Mouse (Mus musculus) midbrain, postnatal 0 days (tissue): ENCODE measurements around the gene Anapc10. TPM values are rescaled to one million over a fixed set of nuclear protein-coding genes. Genes with fewer than 3 reads are reported as not detected.

Experiments
- ATAC-seq: fragments of 200-750 bp; cut with Nextera tagmentation; 2 replicates; pipeline ENCODE4 v1.8.0; 2017; ENCODE audit warnings: moderate number of reproducible peaks, mild to moderate bottlenecking, moderate TSS enrichment, moderate library complexity; ENCODE audit not compliant: low FRiP score
- DNase-seq: peaks from one replicate; pipeline ENCODE4 v3.0.0-alpha.2; 2015; ENCODE audit warnings: low spot score
- H3K27ac ChIP-seq: fragments of 300-500 bp; sonication (generic); 2 replicates; pipeline ENCODE4 v1.5.1; 2014; ENCODE audit warnings: low read depth, mild to moderate bottlenecking, low read length, mixed read lengths
- H3K27me3 ChIP-seq: fragments of 300-500 bp; sonication (generic); 2 replicates; pipeline ENCODE4 v1.6.1; 2014; ENCODE audit warnings: low read length, control low read depth, mixed read lengths; ENCODE audit not compliant: insufficient read depth
- H3K36me3 ChIP-seq: fragments of 300-500 bp; sonication (generic); 2 replicates; pipeline ENCODE4 v1.6.1; 2014; ENCODE audit warnings: low read length, control low read depth, mixed read lengths; ENCODE audit not compliant: insufficient read depth
- H3K4me1 ChIP-seq: fragments of 300-500 bp; sonication (generic); 2 replicates; pipeline ENCODE4 v1.6.1; 2014; ENCODE audit warnings: mild to moderate bottlenecking, control low read depth, antibody characterized with exemption, low read length, mixed read lengths; ENCODE audit not compliant: insufficient read depth
- H3K4me2 ChIP-seq: fragments of 300-500 bp; sonication (generic); 2 replicates; pipeline ENCODE4 v1.6.1; 2014; ENCODE audit warnings: low read depth, mild to moderate bottlenecking, low read length, mixed read lengths; ENCODE audit not compliant: poor library complexity, severe bottlenecking
- H3K4me3 ChIP-seq: fragments of 300-500 bp; sonication (generic); 2 replicates; pipeline ENCODE4 v1.5.1; 2014; ENCODE audit warnings: low read depth, mild to moderate bottlenecking, low read length, moderate library complexity
- H3K9ac ChIP-seq: fragments of 300-500 bp; sonication (generic); replicated peaks from 2 replicates; pipeline ENCODE4 v1.6.1; 2014; ENCODE audit warnings: mild to moderate bottlenecking, low read length, moderate library complexity, mixed read lengths; ENCODE audit not compliant: poor library complexity, severe bottlenecking
- H3K9me3 ChIP-seq: fragments of 300-500 bp; sonication (generic); 2 replicates; pipeline ENCODE4 v1.6.1; 2016; ENCODE audit warnings: low read length, control low read depth
- CTCF ChIP-seq: IDR thresholded peaks from 2 replicates; pipeline ENCODE4 v1.5.1; 2016; ENCODE audit warnings: antibody characterized with exemption, mild to moderate bottlenecking
- WGBS: fragments of 180-500 bp; shearing (Covaris S2); extraction: QIAGEN DNeasy Blood & Tissue Kit; methylation state at CpG from one replicate; pipeline ENCODE4 v1.1.7; 2014; 5-methylcytosine and 5-hydroxymethylcytosine counted together
- polyA plus RNA-seq: library from polyadenylated mRNA; unstranded; fragments of >200 nt; fragmentation: Nextera tagmentation; extraction: Ambion mirVana; gene quantifications from 2 replicates; pipeline ENCODE4 v1.2.1, GENCODE M21; 2015
- total RNA-seq: library from RNA; depleted of rRNA; stranded (reverse); fragments of >200 nt; gene quantifications from 2 replicates; pipeline ENCODE4 v1.2.3, GENCODE M21; 2014

Anapc10 gene
- total and polyA plus RNA-seq, 2 experiments from 2014 or later, result 8.3 to 39.7 TPM

DNA sequence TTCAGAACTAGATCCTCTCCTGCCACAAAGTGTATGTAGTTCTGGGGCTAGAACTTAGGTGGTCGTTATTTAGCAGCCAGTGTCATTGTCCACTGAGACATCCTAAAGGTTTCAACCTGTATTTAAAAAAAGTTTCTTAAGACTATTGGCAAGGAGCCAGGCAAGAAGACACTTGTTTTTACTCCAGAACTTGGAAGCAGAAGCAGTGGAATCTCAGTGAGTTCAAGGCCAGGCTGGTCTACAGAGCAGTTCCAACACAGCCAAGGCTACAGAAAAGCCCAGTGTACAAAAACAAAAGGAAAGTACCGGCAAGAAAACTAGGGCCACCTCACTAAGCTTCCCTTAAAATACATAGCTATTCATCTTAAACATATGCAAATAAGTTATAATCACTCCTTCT lies 19.1 kb upstream of the Anapc10 start:
- no peak for DNase-seq
- H3K27ac ChIP-seq, result no peak overlapping the region
- H3K4me1 ChIP-seq, result no peaks in the 10 kb centered on the region
- no peaks in the 10 kb centered on the region for H3K9me3 ChIP-seq
- no peak overlapping the region for H3K4me3 ChIP-seq
- peaks cover 28% of the 10 kb centered on the region for H3K36me3 ChIP-seq
- H3K9ac ChIP-seq, result no peak overlapping the region
- WGBS, result 82% methylated on average over 2 of the region's 2 CpGs
- no peak overlapping the region for H3K4me2 ChIP-seq
- no peaks in the 10 kb centered on the region for H3K27me3 ChIP-seq
- TF ChIP-seq CTCF, result no peak
- no peak for ATAC-seq

DNA sequence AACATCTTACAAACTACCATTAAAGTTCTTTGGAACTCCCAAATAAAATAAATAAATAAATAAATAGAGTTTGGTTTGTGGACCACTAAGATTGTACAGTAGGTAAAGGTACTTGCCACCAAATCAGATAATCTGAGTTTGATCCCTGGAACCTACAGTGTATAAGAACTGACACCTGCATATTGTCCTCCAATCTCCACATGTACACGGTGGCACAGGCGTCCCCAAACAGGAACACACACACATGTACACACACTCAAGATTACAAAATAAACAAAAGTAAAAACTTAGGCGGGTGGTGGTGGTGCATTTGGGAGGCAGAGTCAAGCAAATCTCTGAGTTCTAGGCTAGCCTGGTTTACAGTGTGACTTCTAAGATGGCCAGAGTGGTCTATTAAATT lies 4.9 kb upstream of the Anapc10 start:
- 96% methylated on average over 3 of the region's 3 CpGs for WGBS
- no peaks in the 10 kb centered on the region for H3K9me3 ChIP-seq
- no peak overlapping the region for H3K9ac ChIP-seq
- H3K4me1 ChIP-seq, result no peaks in the 10 kb centered on the region
- H3K27me3 ChIP-seq, result no peaks in the 10 kb centered on the region
- TF ChIP-seq CTCF, result no peak
- ATAC-seq, result no peak
- H3K27ac ChIP-seq, result no peak overlapping the region
- no peak for DNase-seq
- no peak overlapping the region for H3K4me2 ChIP-seq
- H3K36me3 ChIP-seq, result peaks cover 33% of the 10 kb centered on the region
- H3K4me3 ChIP-seq, result no peak overlapping the region

DNA sequence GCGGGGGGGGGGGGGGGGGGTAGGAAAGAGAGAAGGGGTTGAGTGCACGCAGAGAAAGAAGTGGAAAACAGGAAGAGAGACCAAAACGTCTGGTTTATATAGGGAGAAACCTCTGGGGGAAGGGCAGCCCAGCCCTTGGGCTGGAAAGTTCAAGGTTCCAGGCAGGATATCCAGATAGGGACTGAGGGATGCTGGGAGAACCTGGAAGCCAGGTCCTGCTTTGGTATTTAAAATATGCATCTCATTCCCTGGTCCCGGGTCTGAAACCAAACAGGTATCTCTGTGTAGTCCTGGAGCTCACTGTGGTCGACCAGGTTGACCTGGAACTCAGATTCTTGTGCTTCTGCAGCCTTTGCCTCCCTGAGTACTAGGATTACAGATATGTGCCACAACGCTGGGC lies 1.1 kb downstream of the Anapc10 start:
- no peaks in the 10 kb centered on the region for H3K4me1 ChIP-seq
- DNase-seq (no peak), ATAC-seq (no peak)
- H3K4me2 ChIP-seq, result peak overlapping the region; percentile 46
- no peak overlapping the region; the same call in 1 of the 2 replicates for H3K9ac ChIP-seq
- no peak overlapping the region for H3K4me3 ChIP-seq
- H3K9me3 ChIP-seq, result no peaks in the 10 kb centered on the region
- no peaks in the 10 kb centered on the region for H3K27me3 ChIP-seq
- H3K36me3 ChIP-seq, result peaks cover 4% of the 10 kb centered on the region; the same call in 1 of the 2 replicates
- H3K27ac ChIP-seq, result no peak overlapping the region
- 61% methylated on average over 5 of the region's 6 CpGs for WGBS
- no peak for TF ChIP-seq CTCF

DNA sequence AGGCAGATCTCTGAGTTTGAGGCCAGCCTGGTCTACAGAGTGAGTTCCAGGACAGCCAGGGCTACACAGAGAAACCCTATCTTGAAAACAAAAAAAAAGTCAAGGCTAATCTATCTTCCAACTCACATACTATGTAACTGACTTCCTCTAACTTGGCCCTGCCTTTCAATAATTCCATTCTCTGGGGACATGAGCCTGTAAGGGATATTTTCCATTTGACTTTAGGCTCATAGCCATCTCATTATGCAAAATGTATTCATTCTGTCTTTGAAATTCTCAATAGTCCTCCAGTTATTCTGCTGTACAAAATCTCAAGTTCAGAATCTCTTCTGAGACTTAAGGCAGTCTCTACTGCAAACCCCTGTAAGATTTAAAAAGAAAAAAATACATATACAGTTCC lies 9.9 kb downstream of the Anapc10 start:
- Histone ChIP-seq H3K4me3 (no peak overlapping the region), H3K4me2 (no peak overlapping the region), H3K9ac (no peak overlapping the region), H3K27ac (no peak overlapping the region), H3K36me3 (peaks cover 30% of the 10 kb centered on the region), H3K9me3 (no peaks in the 10 kb centered on the region), H3K27me3 (no peaks in the 10 kb centered on the region), H3K4me1 (no peaks in the 10 kb centered on the region)
- ATAC-seq (no peak), DNase-seq (no peak)
- TF ChIP-seq CTCF, result no peak

DNA sequence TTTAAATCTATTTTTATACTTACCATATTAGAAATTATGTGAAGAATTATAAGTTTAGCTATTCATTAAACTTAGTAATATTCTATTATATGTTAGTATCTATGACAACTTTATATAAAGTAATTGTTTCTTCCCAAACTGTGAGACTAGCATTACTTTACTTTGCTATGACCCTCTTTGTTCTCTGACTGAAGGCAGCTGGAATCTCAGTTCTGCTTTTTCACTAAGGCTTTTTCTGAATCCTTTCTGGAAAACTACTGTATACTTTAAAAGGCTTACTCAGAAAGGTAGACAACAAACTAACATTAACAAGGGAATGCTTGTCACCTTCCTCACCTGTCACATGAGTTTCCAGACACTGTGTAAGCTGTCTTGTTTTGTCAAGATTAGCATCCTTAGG lies 11.7 kb downstream of the Anapc10 start:
- Histone ChIP-seq H3K36me3 (peaks cover 25% of the 10 kb centered on the region), H3K27me3 (no peaks in the 10 kb centered on the region), H3K4me2 (no peak overlapping the region), H3K27ac (no peak overlapping the region), H3K9me3 (no peaks in the 10 kb centered on the region), H3K4me1 (no peaks in the 10 kb centered on the region), H3K4me3 (no peak overlapping the region), H3K9ac (no peak overlapping the region)
- no peak for TF ChIP-seq CTCF
- DNase-seq, result no peak
- no peak for ATAC-seq

DNA sequence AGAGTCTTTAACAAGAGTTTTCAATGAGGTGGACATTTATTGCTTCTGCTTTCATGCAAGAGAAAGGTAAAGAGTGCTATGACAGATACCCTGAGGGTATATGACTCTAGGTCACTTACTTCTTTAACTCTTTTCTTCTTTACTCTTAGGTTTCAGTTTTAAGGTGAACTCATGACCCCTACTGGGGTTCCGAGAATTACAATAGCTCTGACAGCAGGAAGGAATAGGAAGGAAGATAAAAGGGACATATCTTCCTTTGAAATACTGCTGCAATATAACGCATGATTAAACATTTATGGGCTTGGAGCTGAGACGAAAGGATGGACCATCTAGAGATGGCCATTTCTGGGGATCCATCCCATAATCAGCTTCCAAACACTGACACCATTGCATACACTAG lies 13.0 kb downstream of the Anapc10 start:
- H3K9ac ChIP-seq, result no peak overlapping the region
- no peak for TF ChIP-seq CTCF
- no peak overlapping the region for H3K27ac ChIP-seq
- no peaks in the 10 kb centered on the region for H3K4me1 ChIP-seq
- H3K9me3 ChIP-seq, result no peaks in the 10 kb centered on the region
- 60% methylated on average over 3 of the region's 3 CpGs for WGBS
- H3K27me3 ChIP-seq, result no peaks in the 10 kb centered on the region
- H3K4me3 ChIP-seq, result no peak overlapping the region
- DNase-seq, result no peak
- H3K36me3 ChIP-seq, result peaks cover 25% of the 10 kb centered on the region
- H3K4me2 ChIP-seq, result no peak overlapping the region
- ATAC-seq, result no peak
